Mouse (Mus musculus): ENCODE data around the gene Trim47.
"Not testable (repeated sequence)": the region's sequence is repeated elsewhere in the genome, so short reads cannot be mapped to it uniquely, and the experiment has no call there.

Gene Trim47

GRCm38 (mm10) chr11:116134171-116134570 lies 7.2 kb upstream of the Trim47 start:
- DNase-seq: no peak

- DNase-seq: peak; percentile 17
Measured at GRCm38 (mm10) chr11:116133497-116133896, 6.5 kb upstream of the Trim47 start.

GRCm38 (mm10) chr11:116132366-116133333 lies 5.6 kb upstream of the Trim47 start:
- DNase-seq: peak; percentile 31

- peak; percentile 16 for DNase-seq
Measured at GRCm38 (mm10) chr11:116131349-116132170, 4.5 kb upstream of the Trim47 start.

GRCm38 (mm10) chr11:116130488-116131205 lies 3.6 kb upstream of the Trim47 start, which contains the start of gene Trim65:
Trim65 (minus strand) TSS chr11:116131128.
- peak; percentile 95 for DNase-seq

- peak; percentile 27 for DNase-seq
Measured at GRCm38 (mm10) chr11:116129993-116130487, 3.0 kb upstream of the Trim47 start.

- DNase-seq: no peak
Measured at GRCm38 (mm10) chr11:116129091-116129790, 2.2 kb upstream of the Trim47 start.

GRCm38 (mm10) chr11:116127986-116128385 lies 976 bp upstream of the Trim47 start:
- DNase-seq: peak; percentile 21

- no peak for DNase-seq
Measured at GRCm38 (mm10) chr11:116126261-116126660, 749 bp downstream of the Trim47 start.

GRCm38 (mm10) chr11:116121731-116122245 lies 5.2 kb downstream of the Trim47 start:
- not testable (repeated sequence) for DNase-seq

GRCm38 (mm10) chr11:116117819-116118218 lies 9.2 kb downstream of the Trim47 start:
- peak; percentile 36 for DNase-seq

GRCm38 (mm10) chr11:116117241-116117640 lies 9.8 kb downstream of the Trim47 start:
- DNase-seq: no peak

GRCm38 (mm10) chr11:116111611-116112203 lies 15.3 kb downstream of the Trim47 start:
- DNase-seq: peak; percentile 27

GRCm38 (mm10) chr11:116111067-116111466 lies 15.9 kb downstream of the Trim47 start:
- DNase-seq: no peak

- DNase-seq: peak; percentile 61
Measured at GRCm38 (mm10) chr11:116110540-116110939, 16.5 kb downstream of the Trim47 start.

GRCm38 (mm10) chr11:116110131-116110530 lies 16.9 kb downstream of the Trim47 start:
- peak; percentile 89 for DNase-seq

GRCm38 (mm10) chr11:116109441-116110081 lies 17.4 kb downstream of the Trim47 start:
- DNase-seq: peak; percentile 56

GRCm38 (mm10) chr11:116108464-116109137 lies 18.4 kb downstream of the Trim47 start:
- peak; percentile 82 for DNase-seq

GRCm38 (mm10) chr11:116107777-116108285 lies 19.2 kb downstream of the Trim47 start:
- DNase-seq: no peak

All from lung, postnatal 10 days (tissue).